Mouse (Mus musculus) gastrocnemius, postnatal 4 days (tissue): ENCODE data around the gene Mbnl2. TPM values are rescaled to one million over a fixed set of nuclear protein-coding genes. Genes with fewer than 3 reads are reported as not detected.

Experiments used
- DNase-seq, 2 experiments: peaks; one replicate each; pipeline ENCODE4 v3.0.0; 2021 to 2022; ENCODE audit warnings: low spot score in 2 of 2, mixed read lengths in 2 of 2
- total RNA-seq, 2 experiments: library from RNA; stranded (reverse); gene quantifications; 2 replicates each; pipeline ENCODE4 v1.2.3; 2021

Mbnl2 gene
- total RNA-seq, 2 experiments from 2014 or later, result 172 to 208 TPM

- DNase-seq, result no peak
Observed at GRCm38 (mm10) chr14:120404811-120405582, 129.5 kb downstream of the Mbnl2 start.

GRCm38 (mm10) chr14:120405597-120405996 is 130.1 kb downstream of the Mbnl2 start:
- DNase-seq, result no peak

- no peak for DNase-seq
Observed at GRCm38 (mm10) chr14:120406271-120406670, 130.8 kb downstream of the Mbnl2 start.

GRCm38 (mm10) chr14:120406820-120407219 is 131.4 kb downstream of the Mbnl2 start:
- DNase-seq, result no peak

GRCm38 (mm10) chr14:120409854-120410253 is 134.4 kb downstream of the Mbnl2 start:
- no peak for DNase-seq

GRCm38 (mm10) chr14:120416886-120417285 is 141.4 kb downstream of the Mbnl2 start:
- peak in 1 of 2 experiments; percentile 46 for DNase-seq

- DNase-seq, result no peak
Observed at GRCm38 (mm10) chr14:120418964-120419363, 143.5 kb downstream of the Mbnl2 start.

GRCm38 (mm10) chr14:120428497-120428896 is 153.0 kb downstream of the Mbnl2 start:
- no peak for DNase-seq

GRCm38 (mm10) chr14:120432773-120433172 is 157.3 kb downstream of the Mbnl2 start:
- DNase-seq, result no peak

- DNase-seq, result no peak
Observed at GRCm38 (mm10) chr14:120433931-120434398, 158.5 kb downstream of the Mbnl2 start.

- no peak for DNase-seq
Observed at GRCm38 (mm10) chr14:120434831-120435230, 159.4 kb downstream of the Mbnl2 start.

- DNase-seq, result no peak
Observed at GRCm38 (mm10) chr14:120440716-120441115, 165.2 kb downstream of the Mbnl2 start.

- DNase-seq, result no peak
Observed at GRCm38 (mm10) chr14:120441256-120441655, 165.8 kb downstream of the Mbnl2 start.

GRCm38 (mm10) chr14:120441836-120442235 is 166.4 kb downstream of the Mbnl2 start:
- no peak for DNase-seq

- DNase-seq, result no peak
Observed at GRCm38 (mm10) chr14:120454221-120454620, 178.8 kb downstream of the Mbnl2 start.

GRCm38 (mm10) chr14:120463938-120464727 is 188.7 kb downstream of the Mbnl2 start:
- no peak for DNase-seq

GRCm38 (mm10) chr14:120466816-120467215 is 191.3 kb downstream of the Mbnl2 start:
- no peak for DNase-seq

- no peak for DNase-seq
Observed at GRCm38 (mm10) chr14:120469126-120469790, 193.8 kb downstream of the Mbnl2 start.

GRCm38 (mm10) chr14:120476186-120476697 is 200.8 kb downstream of the Mbnl2 start:
- no peak for DNase-seq

- DNase-seq, result peak; percentile 98
Observed at GRCm38 (mm10) chr14:120477288-120477981, 202.0 kb downstream of the Mbnl2 start.
